Mouse (Mus musculus): ENCODE results near the gene Epn2. TPM values are rescaled to one million over a fixed set of nuclear protein-coding genes. Genes with fewer than 3 reads are reported as not detected.

Epn2 gene
- polyA plus RNA-seq, 1 experiment from 2014 or later = 25.5 TPM

DNA sequence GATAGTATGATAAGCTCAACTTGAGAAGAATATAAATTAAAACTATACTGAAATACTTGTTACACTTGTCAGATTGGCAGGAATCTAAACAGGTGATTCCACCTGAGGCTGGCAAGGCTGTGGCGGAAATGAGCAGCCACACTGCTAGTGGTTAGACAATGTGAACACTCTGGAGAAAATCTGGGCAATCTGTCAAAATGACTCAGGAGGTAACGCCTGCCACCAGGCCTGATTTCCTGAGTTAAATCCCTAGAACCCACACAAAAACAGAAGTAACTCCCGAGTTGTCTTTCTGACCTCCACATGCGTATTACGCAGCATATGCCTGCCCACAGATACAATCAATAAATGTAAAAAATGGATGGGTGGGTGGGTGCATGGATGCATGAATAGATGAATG, 17.1 kb downstream of the Epn2 start:
- ATAC-seq (replicated peaks; ENCODE audit: low FRiP score) = no peak
- H3K9ac ChIP-seq = no peak overlapping the region
- no peaks in the 10 kb centered on the region for H3K36me3 ChIP-seq
- H3K4me2 ChIP-seq = no peak overlapping the region
- peaks cover 29% of the 10 kb centered on the region for H3K4me1 ChIP-seq
- H3K9me3 ChIP-seq (replicated peaks) = no peaks in the 10 kb centered on the region
- H3K27ac ChIP-seq = no peak overlapping the region
- 67% methylated on average over 5 of the region's 5 CpGs for WGBS
- H3K4me3 ChIP-seq (replicated peaks) = no peak overlapping the region
- H3K27me3 ChIP-seq = no peaks in the 10 kb centered on the region

GRCm38 (mm10) chr11:61559572-61559971, 19.9 kb downstream of the Epn2 start:
- H3K4me2 ChIP-seq = no peak overlapping the region
- H3K9ac ChIP-seq = no peak overlapping the region
- no peak for ATAC-seq (replicated peaks; ENCODE audit: low FRiP score)
- H3K27ac ChIP-seq = no peak overlapping the region
- peaks cover 26% of the 10 kb centered on the region for H3K4me1 ChIP-seq
- H3K9me3 ChIP-seq (replicated peaks) = no peaks in the 10 kb centered on the region
- no peaks in the 10 kb centered on the region for H3K36me3 ChIP-seq
- H3K27me3 ChIP-seq = no peaks in the 10 kb centered on the region
- 56% methylated on average over 5 of the region's 5 CpGs for WGBS
- no peak overlapping the region for H3K4me3 ChIP-seq (replicated peaks)

GRCm38 (mm10) chr11:61553015-61553754, 26.3 kb downstream of the Epn2 start:
- no peak for ATAC-seq (replicated peaks; ENCODE audit: low FRiP score)
- no peak overlapping the region for H3K9ac ChIP-seq
- WGBS = 86% methylated on average over 3 of the region's 3 CpGs
- no peaks in the 10 kb centered on the region for H3K9me3 ChIP-seq (replicated peaks)
- no peak overlapping the region for H3K4me2 ChIP-seq
- no peaks in the 10 kb centered on the region for H3K27me3 ChIP-seq
- no peak overlapping the region for H3K4me3 ChIP-seq (replicated peaks)
- H3K4me1 ChIP-seq = 0 out of 2 replicates have a peak, but pooled peaks cover 2% of the 10 kb centered on the region
- no peaks in the 10 kb centered on the region for H3K36me3 ChIP-seq
- H3K27ac ChIP-seq = no peak overlapping the region

GRCm38 (mm10) chr11:61550631-61551030, 28.9 kb downstream of the Epn2 start:
- Histone ChIP-seq H3K9ac (no peak overlapping the region), H3K4me2 (no peak overlapping the region), H3K4me1 (0 out of 2 replicates have a peak, but pooled peaks cover 5% of the 10 kb centered on the region), H3K9me3 (replicated peaks) (no peaks in the 10 kb centered on the region), H3K36me3 (peaks cover 12% of the 10 kb centered on the region), H3K27ac (no peak overlapping the region), H3K27me3 (no peaks in the 10 kb centered on the region), H3K4me3 (replicated peaks) (no peak overlapping the region)
- no peak for ATAC-seq (replicated peaks; ENCODE audit: low FRiP score)

GRCm38 (mm10) chr11:61547710-61548109, 31.8 kb downstream of the Epn2 start:
- Histone ChIP-seq H3K36me3 (peaks cover 37% of the 10 kb centered on the region), H3K4me3 (replicated peaks) (no peak overlapping the region), H3K27ac (no peak overlapping the region), H3K9me3 (replicated peaks) (no peaks in the 10 kb centered on the region), H3K4me1 (peaks cover 3% of the 10 kb centered on the region; the same call in 1 of the 2 replicates), H3K27me3 (no peaks in the 10 kb centered on the region), H3K4me2 (no peak overlapping the region), H3K9ac (no peak overlapping the region)
- WGBS = 90% methylated on average over 4 of the region's 4 CpGs
- no peak for ATAC-seq (replicated peaks; ENCODE audit: low FRiP score)

- Histone ChIP-seq H3K36me3 (peaks cover 37% of the 10 kb centered on the region), H3K27me3 (no peaks in the 10 kb centered on the region), H3K4me3 (replicated peaks) (no peak overlapping the region), H3K9me3 (replicated peaks) (no peaks in the 10 kb centered on the region), H3K9ac (no peak overlapping the region), H3K27ac (no peak overlapping the region), H3K4me1 (peaks cover 3% of the 10 kb centered on the region; the same call in 1 of the 2 replicates), H3K4me2 (no peak overlapping the region)
- WGBS = 79% methylated on average over 10 of the region's 10 CpGs
- ATAC-seq (replicated peaks; ENCODE audit: low FRiP score) = no peak
Observed at GRCm38 (mm10) chr11:61546452-61546851, 33.0 kb downstream of the Epn2 start.

GRCm38 (mm10) chr11:61545586-61545985, 33.9 kb downstream of the Epn2 start:
- no peak overlapping the region for H3K27ac ChIP-seq
- H3K4me3 ChIP-seq (replicated peaks) = no peak overlapping the region
- H3K9ac ChIP-seq = no peak overlapping the region
- no peak overlapping the region for H3K4me2 ChIP-seq
- peaks cover 5% of the 10 kb centered on the region; the same call in 1 of the 2 replicates for H3K4me1 ChIP-seq
- H3K9me3 ChIP-seq (replicated peaks) = no peaks in the 10 kb centered on the region
- peaks cover 37% of the 10 kb centered on the region for H3K36me3 ChIP-seq
- 95% methylated on average over 2 of the region's 2 CpGs for WGBS
- ATAC-seq (replicated peaks; ENCODE audit: low FRiP score) = no peak
- H3K27me3 ChIP-seq = no peaks in the 10 kb centered on the region

DNA sequence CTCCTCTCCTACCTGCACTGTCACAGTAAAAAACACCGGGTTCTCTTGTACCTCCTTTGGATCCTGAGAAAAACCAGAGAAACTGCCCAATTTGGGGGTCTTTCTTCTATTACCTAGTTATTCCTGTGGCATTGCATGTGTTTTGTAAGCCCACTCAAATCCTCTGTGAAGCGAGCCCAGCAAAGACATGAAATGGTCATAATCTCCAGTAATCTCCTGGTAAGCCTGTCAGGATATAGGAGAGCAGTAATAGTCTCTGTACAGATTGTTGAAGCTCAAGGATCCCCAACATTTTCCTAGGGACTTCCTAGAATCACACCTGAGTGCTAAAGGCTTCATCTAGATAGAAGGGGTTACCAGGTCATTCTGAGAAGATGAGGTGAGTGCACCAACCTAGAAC, 38.4 kb downstream of the Epn2 start:
- H3K4me2 ChIP-seq = no peak overlapping the region
- no peak overlapping the region for H3K4me3 ChIP-seq (replicated peaks)
- H3K9ac ChIP-seq = no peak overlapping the region
- peaks cover 5% of the 10 kb centered on the region; the same call in 1 of the 2 replicates for H3K4me1 ChIP-seq
- H3K27ac ChIP-seq = no peak overlapping the region
- 84% methylated on average over 2 of the region's 2 CpGs for WGBS
- no peak for ATAC-seq (replicated peaks; ENCODE audit: low FRiP score)
- H3K9me3 ChIP-seq (replicated peaks) = no peaks in the 10 kb centered on the region
- peaks cover 40% of the 10 kb centered on the region for H3K36me3 ChIP-seq
- no peaks in the 10 kb centered on the region for H3K27me3 ChIP-seq

DNA sequence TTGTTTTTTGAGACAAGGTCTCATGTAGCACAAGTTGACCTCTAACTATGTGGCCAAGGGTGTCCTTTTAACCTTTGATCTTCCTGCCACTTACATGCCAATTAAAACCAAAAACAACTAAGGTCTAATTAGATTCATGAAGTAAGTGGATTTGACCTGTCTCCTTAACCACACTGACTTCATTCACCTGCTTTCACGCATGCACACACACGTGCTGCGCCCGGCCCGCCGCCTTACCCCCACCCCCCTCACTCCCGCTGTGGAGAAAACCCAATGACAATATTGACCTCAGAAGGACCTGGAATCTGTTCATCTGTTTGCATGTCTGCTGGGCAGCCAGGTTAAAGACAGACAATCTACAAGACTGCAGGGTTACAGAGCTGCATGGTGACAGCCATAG, 38.8 kb downstream of the Epn2 start:
- Histone ChIP-seq H3K9ac (no peak overlapping the region), H3K4me1 (peaks cover 3% of the 10 kb centered on the region; the same call in 1 of the 2 replicates), H3K27me3 (no peaks in the 10 kb centered on the region), H3K9me3 (replicated peaks) (no peaks in the 10 kb centered on the region), H3K4me3 (replicated peaks) (no peak overlapping the region), H3K36me3 (peaks cover 35% of the 10 kb centered on the region), H3K4me2 (no peak overlapping the region), H3K27ac (no peak overlapping the region)
- no peak for ATAC-seq (replicated peaks; ENCODE audit: low FRiP score)
- 78% methylated on average over 7 of the region's 7 CpGs for WGBS

DNA sequence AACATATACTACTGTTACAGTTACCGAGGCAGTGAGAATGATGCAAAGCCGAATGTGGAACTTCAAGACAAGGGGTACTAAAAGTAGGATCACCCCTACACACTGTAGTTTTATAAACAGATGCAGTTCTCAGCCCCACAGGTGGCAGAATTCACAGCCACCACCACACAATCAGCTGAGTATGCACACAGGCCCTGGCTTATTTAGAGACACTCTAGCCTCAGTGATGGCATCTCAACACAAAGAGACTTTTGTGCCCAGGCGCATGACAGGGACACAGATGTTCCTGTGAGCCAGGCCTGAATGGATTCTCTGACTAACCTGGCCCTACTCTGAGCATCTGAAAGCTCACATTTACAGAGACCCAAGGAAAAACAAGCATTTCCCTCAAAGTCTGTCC, 42.1 kb downstream of the Epn2 start:
- ATAC-seq (replicated peaks; ENCODE audit: low FRiP score) = no peak
- WGBS = 87% methylated on average over 3 of the region's 3 CpGs
- H3K4me3 ChIP-seq (replicated peaks) = no peak overlapping the region

GRCm38 (mm10) chr11:61536952-61537351, 42.5 kb downstream of the Epn2 start:
- ATAC-seq (replicated peaks; ENCODE audit: low FRiP score) = no peak
- Histone ChIP-seq H3K4me3 (replicated peaks) (no peak overlapping the region), H3K4me2 (no peak overlapping the region), H3K27ac (no peak overlapping the region), H3K9ac (no peak overlapping the region), H3K4me1 (0 out of 2 replicates have a peak, but pooled peaks cover 5% of the 10 kb centered on the region), H3K36me3 (peaks cover 21% of the 10 kb centered on the region), H3K27me3 (no peaks in the 10 kb centered on the region), H3K9me3 (replicated peaks) (no peaks in the 10 kb centered on the region)
- 67% methylated on average over 3 of the region's 3 CpGs for WGBS

More for the DNA sequence above, 42.1 kb downstream of the Epn2 start:
- Histone ChIP-seq H3K27ac (no peak overlapping the region), H3K36me3 (peaks cover 18% of the 10 kb centered on the region), H3K4me1 (0 out of 2 replicates have a peak, but pooled peaks cover 4% of the 10 kb centered on the region), H3K4me2 (no peak overlapping the region), H3K27me3 (no peaks in the 10 kb centered on the region), H3K9ac (no peak overlapping the region), H3K9me3 (replicated peaks) (no peaks in the 10 kb centered on the region)

GRCm38 (mm10) chr11:61535530-61535929, 44.0 kb downstream of the Epn2 start:
- Histone ChIP-seq H3K9ac (no peak overlapping the region), H3K4me1 (0 out of 2 replicates have a peak, but pooled peaks cover 3% of the 10 kb centered on the region), H3K9me3 (replicated peaks) (no peaks in the 10 kb centered on the region), H3K27me3 (no peaks in the 10 kb centered on the region), H3K27ac (no peak overlapping the region), H3K4me2 (no peak overlapping the region), H3K36me3 (peaks cover 31% of the 10 kb centered on the region), H3K4me3 (replicated peaks) (no peak overlapping the region)
- no peak for ATAC-seq (replicated peaks; ENCODE audit: low FRiP score)
- 24% methylated on average over 1 of the region's 1 CpGs for WGBS

All from kidney, embryonic 15.5 days (tissue).